Mouse (Mus musculus) gastrocnemius, postnatal 36 days (tissue): ENCODE results near the gene Vasn. TPM values are rescaled to one million over a fixed set of nuclear protein-coding genes. Genes with fewer than 3 reads are reported as not detected.
"Not testable (repeated sequence)": the region's sequence is repeated elsewhere in the genome, so short reads cannot be mapped to it uniquely, and the experiment has no call there.

ENCODE experiments used
- DNase-seq, 2 experiments: peaks; one replicate each; pipeline ENCODE4 v3.0.0; 2022
- intact Hi-C: fragments of 180-260 bp; cut with DNase I; formaldehyde crosslinking; loops from one replicate; pipeline ENCODE4 v1.15.1; 2025
- total RNA-seq, 2 experiments: library from RNA; stranded (reverse); gene quantifications; 2 replicates each; pipeline ENCODE4 v1.2.3; 2021

The Vasn gene
- total RNA-seq, 2 experiments from 2014 or later = 3.8 to 4.0 TPM

DNA sequence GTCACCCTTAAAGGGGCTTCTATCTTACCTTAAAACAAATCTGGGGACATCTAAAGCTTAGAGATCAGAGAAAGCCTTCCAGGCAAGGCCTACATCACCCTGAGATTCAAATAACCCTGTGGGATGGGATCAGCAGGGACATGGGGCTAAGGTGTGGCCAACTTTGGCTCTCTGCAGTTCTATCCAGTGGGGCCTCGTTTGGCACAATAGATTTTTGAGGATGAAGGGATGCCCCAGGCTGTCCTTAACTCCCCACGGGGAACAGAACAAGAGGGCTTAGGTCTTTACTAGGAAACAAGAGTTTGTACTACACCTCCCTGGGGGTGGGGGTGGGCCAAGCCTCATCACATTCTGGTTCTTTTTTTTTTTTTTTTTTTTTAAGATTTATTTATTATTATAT is 19.6 kb downstream of the Vasn start:
- intact Hi-C loops = no loop called here

GRCm38 (mm10) chr16:4661605-4662004 is 21.9 kb downstream of the Vasn start:
- no peak for DNase-seq
- intact Hi-C loops = no loop called here

More for the DNA sequence above, 19.6 kb downstream of the Vasn start:
- DNase-seq = no peak

DNA sequence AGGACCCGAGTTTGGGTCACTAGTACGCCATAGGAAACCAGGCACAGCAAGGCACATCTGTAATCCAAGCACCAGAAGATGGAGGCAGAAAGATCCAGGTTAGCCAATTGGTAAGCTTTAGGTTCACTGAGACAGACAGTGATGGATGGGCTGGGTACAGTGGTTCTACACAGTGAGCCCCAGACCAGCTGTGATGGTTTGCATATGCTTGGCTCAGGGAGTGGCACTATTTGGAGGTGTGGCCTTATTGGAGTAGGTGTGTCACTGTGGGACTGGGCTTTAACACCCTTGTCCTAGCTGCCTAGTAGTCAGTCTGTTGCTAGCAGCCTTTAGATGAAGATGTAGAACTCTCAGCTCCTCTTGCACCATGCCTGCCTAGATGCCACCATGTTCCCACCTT is 24.1 kb downstream of the Vasn start:
- intact Hi-C loops = no loop called here
- no peak for DNase-seq

GRCm38 (mm10) chr16:4665726-4666125 is 26.0 kb downstream of the Vasn start:
- intact Hi-C loops = loop anchor here (5.0 kb wide), 1 partner anchor 98 kb away; no protein-coding TSS in a partner anchor

DNA sequence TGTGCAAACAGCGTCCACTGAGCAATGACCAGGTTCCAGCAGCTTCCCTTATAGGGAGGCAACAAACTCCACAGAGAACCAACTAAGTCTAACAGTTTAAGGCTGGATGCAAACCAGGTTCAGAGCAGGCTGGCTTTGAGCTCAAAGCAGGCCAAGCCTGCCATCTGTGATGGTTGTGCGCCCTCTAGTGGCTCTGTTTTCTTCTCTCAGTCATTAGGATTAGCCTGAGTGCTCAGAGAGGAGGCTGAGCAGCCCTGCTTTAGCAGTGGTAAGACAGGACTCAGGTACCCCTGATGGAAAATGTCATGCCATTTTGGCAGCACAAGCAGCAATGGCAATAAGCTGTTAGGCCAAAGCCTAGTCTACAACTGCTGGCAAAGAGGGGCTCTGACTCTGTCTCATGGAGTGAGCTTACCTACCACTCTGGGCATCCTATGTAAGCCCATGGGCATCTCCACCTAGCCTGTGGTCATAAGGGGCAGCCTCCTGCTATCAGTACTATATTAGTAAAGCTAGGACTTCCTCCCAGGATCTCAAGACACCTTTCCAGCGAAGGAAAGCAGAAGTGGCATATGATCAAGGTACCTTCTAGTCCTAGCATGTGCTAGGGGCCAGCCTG is 27.6 kb downstream of the Vasn start:
- peak; percentile 66 to 81 for DNase-seq
- intact Hi-C loops = loop anchor here (5.0 kb wide), 1 partner anchor 100 kb away; no protein-coding TSS in a partner anchor

More at GRCm38 (mm10) chr16:4665726-4666125, 26.0 kb downstream of the Vasn start:
- DNase-seq = no peak

GRCm38 (mm10) chr16:4670317-4670716 is 30.6 kb downstream of the Vasn start:
- intact Hi-C loops = no loop called here
- no peak for DNase-seq

GRCm38 (mm10) chr16:4674091-4674490 is 34.4 kb downstream of the Vasn start:
- no peak for DNase-seq
- intact Hi-C loops = no loop called here

DNA sequence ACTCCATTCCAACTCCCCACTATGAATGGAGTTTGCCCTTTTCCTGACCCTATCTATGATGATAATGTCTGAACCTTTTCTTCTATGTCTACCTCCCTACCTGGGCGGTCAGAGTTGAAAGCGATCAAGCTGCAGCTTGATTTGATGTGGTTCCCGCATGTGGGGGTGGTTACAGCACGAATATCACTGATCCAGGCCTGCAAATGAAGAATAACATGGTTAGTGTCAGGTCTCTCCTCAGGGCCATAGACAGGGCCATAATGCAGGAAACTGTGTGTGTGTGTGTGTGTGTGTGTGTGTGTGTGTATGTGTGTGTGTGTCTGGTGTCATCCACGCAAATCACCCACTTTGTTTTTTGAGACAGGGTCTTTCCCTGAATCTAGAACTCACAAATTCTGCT is 37.1 kb downstream of the Vasn start:
- intact Hi-C loops = no loop called here
- DNase-seq = no peak

GRCm38 (mm10) chr16:4678080-4678479 is 38.3 kb downstream of the Vasn start:
- intact Hi-C loops = no loop called here
- no peak for DNase-seq

DNA sequence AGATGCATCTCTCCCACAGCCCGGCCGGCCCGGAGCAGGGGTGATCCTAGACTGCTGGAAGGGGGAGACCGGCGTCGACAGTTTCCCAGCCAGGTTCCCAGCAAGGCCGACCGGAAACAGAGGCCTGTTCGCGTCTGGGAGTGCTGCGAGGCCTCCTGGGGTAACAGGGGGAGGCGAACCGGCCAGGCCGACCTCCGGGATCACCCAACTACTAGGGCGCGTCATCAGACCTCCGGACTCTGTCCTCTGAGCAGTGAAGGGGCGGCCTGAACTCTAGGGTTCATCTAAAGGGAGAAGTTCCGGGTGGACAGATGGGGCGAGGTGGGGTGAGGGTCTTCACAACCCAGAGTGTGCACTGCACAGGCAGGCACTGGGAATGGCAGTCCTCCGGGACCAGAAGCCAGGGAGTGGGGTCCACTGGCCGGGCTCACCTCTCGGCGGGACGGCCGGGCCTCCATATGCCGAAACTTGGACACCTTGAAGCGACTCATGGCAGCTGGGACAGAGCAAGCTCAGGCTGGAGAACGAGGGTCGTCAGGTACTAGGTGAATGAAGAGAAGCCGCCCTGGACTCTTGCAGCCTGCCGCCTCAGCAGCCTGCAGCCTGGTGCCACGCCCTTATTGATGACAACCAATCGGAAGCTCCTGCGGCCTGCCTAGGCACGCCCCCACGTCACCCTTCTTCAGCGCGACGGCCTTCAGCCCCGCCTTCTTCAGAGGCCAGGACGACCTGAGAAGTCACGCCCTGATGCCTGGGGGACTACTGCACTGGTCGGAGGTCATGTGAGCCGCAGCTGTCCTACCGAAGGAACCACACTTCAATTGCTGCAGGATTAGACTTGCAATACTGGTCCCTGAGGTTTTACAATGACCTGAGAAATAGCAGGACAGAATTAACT is 39.6 kb downstream of the Vasn start, which contains the start of gene Coro7:
TSS of gene Coro7 (minus strand) at position 657 of the 898 bp plus-strand sequence.
- DNase-seq = peak; percentile 77 to 88
- intact Hi-C loops = loop anchor here (5.0 kb wide), 1 partner anchor 108 kb away; no protein-coding TSS in a partner anchor

- intact Hi-C loops = loop anchor here (5.0 kb wide), 1 partner anchor 106 kb away; no protein-coding TSS in a partner anchor
- DNase-seq = not testable (repeated sequence)
Measured at GRCm38 (mm10) chr16:4680922-4681455, 41.2 kb downstream of the Vasn start.

GRCm38 (mm10) chr16:4682628-4683179 is 43.0 kb downstream of the Vasn start:
- intact Hi-C loops = loop anchor here (5.0 kb wide), 1 partner anchor 105 kb away; no protein-coding TSS in a partner anchor
- no peak for DNase-seq

GRCm38 (mm10) chr16:4683193-4683580 is 43.4 kb downstream of the Vasn start:
- intact Hi-C loops = loop anchor here (5.0 kb wide), 1 partner anchor 104 kb away; no protein-coding TSS in a partner anchor
- no peak for DNase-seq

- peak; percentile 95 to 96 for DNase-seq
- intact Hi-C loops = loop anchor here (5.0 kb wide), 1 partner anchor 103 kb away; no protein-coding TSS in a partner anchor
Measured at GRCm38 (mm10) chr16:4683581-4684456, 44.1 kb downstream of the Vasn start.

- DNase-seq = no peak
- intact Hi-C loops = loop anchor here (5.0 kb wide), 1 partner anchor 103 kb away; no protein-coding TSS in a partner anchor
Measured at GRCm38 (mm10) chr16:4684457-4684791, 44.7 kb downstream of the Vasn start.

GRCm38 (mm10) chr16:4689371-4689770 is 49.6 kb downstream of the Vasn start:
- intact Hi-C loops = loop anchor here (5.0 kb wide), 1 partner anchor 33 kb away; no protein-coding TSS in a partner anchor

More at GRCm38 (mm10) chr16:4689371-4689770, 49.6 kb downstream of the Vasn start:
- DNase-seq = not testable (repeated sequence)
